Mouse (Mus musculus) heart, postnatal 10 days (tissue): Measurements from ENCODE around the gene Nps. TPM values are rescaled to one million over a fixed set of nuclear protein-coding genes. Genes with fewer than 3 reads are reported as not detected.
A peak's percentile ranks its signal among the peaks of the same experiment; 100 is the strongest.
"Not testable (repeated sequence)": the region's sequence is repeated elsewhere in the genome, so short reads cannot be mapped to it uniquely, and the experiment has no call there.

Experiments
- DNase-seq, 2 experiments: peaks; one replicate each; pipeline ENCODE4 v3.0.0; 2021
- intact Hi-C: fragments of 180-260 bp; cut with DNase I; formaldehyde crosslinking; loops from one replicate; pipeline ENCODE4 v1.15.1; 2025
- total RNA-seq, 2 experiments: library from RNA; stranded (reverse); gene quantifications; 2 replicates each; pipeline ENCODE4 v1.2.3; 2021

The Nps gene
- not detected for total RNA-seq

GRCm38 (mm10) chr7:135258053-135258753 is at the start of gene Nps:
TSS of gene Nps (plus strand) at chr7:135258703.
- DNase-seq, intact Hi-C loops: not testable (repeated sequence)

- peak; percentile 18 to 37 for DNase-seq
- intact Hi-C loops = no loop called here
These were observed 49.4 kb upstream of the Nps start for GRCm38 (mm10) chr7:135208947-135209567.

GRCm38 (mm10) chr7:135210296-135210695 is 48.2 kb upstream of the Nps start:
- intact Hi-C loops = no loop called here
- no peak for DNase-seq

GRCm38 (mm10) chr7:135210831-135211230 is 47.7 kb upstream of the Nps start:
- DNase-seq = no peak
- intact Hi-C loops = no loop called here

- intact Hi-C loops = no loop called here
These were observed 46.0 kb upstream of the Nps start for GRCm38 (mm10) chr7:135212505-135212904.

GRCm38 (mm10) chr7:135221475-135221874 is 37.0 kb upstream of the Nps start:
- intact Hi-C loops = no loop called here
- no peak for DNase-seq

More at GRCm38 (mm10) chr7:135212505-135212904, 46.0 kb upstream of the Nps start:
- peak; percentile 77 to 79 for DNase-seq

GRCm38 (mm10) chr7:135226021-135226420 is 32.5 kb upstream of the Nps start:
- intact Hi-C loops = no loop called here
- DNase-seq = no peak

- DNase-seq = peak; percentile 37 to 56
- intact Hi-C loops = loop anchor here (5.0 kb wide), 1 partner anchor 55 kb away; no protein-coding TSS in a partner anchor
These were observed 21.4 kb upstream of the Nps start for GRCm38 (mm10) chr7:135237152-135237551.

- intact Hi-C loops = loop anchor here (5.0 kb wide), 1 partner anchor 53 kb away; no protein-coding TSS in a partner anchor
- DNase-seq = no peak
These were observed 19.1 kb upstream of the Nps start for GRCm38 (mm10) chr7:135239441-135239840.

GRCm38 (mm10) chr7:135240006-135240405 is 18.5 kb upstream of the Nps start:
- intact Hi-C loops = no loop called here
- DNase-seq = peak in 1 of 2 experiments; percentile 10

- DNase-seq = peak; percentile 38 to 47
- intact Hi-C loops = no loop called here
These were observed 17.9 kb upstream of the Nps start for GRCm38 (mm10) chr7:135240636-135241035.

- intact Hi-C loops = no loop called here
- DNase-seq = no peak
These were observed 14.2 kb upstream of the Nps start for GRCm38 (mm10) chr7:135244171-135244880.

- no peak for DNase-seq
- intact Hi-C loops = no loop called here
These were observed 12.1 kb upstream of the Nps start for GRCm38 (mm10) chr7:135246386-135246785.

GRCm38 (mm10) chr7:135253249-135253648 is 5.3 kb upstream of the Nps start:
- intact Hi-C loops = no loop called here
- DNase-seq = no peak

- intact Hi-C loops = no loop called here
- DNase-seq = no peak
These were observed 4.1 kb upstream of the Nps start for GRCm38 (mm10) chr7:135254423-135254822.

- intact Hi-C loops = no loop called here
- DNase-seq = peak in 1 of 2 experiments; percentile 8
These were observed 12.5 kb downstream of the Nps start for GRCm38 (mm10) chr7:135271011-135271410.

- DNase-seq = no peak
- intact Hi-C loops = no loop called here
These were observed 24.7 kb downstream of the Nps start for GRCm38 (mm10) chr7:135283212-135283611.

- DNase-seq = no peak
- intact Hi-C loops = loop anchor here (5.0 kb wide), 1 partner anchor 53 kb away; no protein-coding TSS in a partner anchor
These were observed 31.5 kb downstream of the Nps start for GRCm38 (mm10) chr7:135289976-135290375.

GRCm38 (mm10) chr7:135291646-135292236 is 33.2 kb downstream of the Nps start:
- peak; percentile 6 to 9 for DNase-seq

GRCm38 (mm10) chr7:135294498-135294897 is 36.0 kb downstream of the Nps start:
- DNase-seq = no peak
- intact Hi-C loops = loop anchor here (5.0 kb wide), 1 partner anchor 57 kb away; no protein-coding TSS in a partner anchor

More at GRCm38 (mm10) chr7:135291646-135292236, 33.2 kb downstream of the Nps start:
- intact Hi-C loops = loop anchor here (5.0 kb wide), 1 partner anchor 54 kb away; no protein-coding TSS in a partner anchor

GRCm38 (mm10) chr7:135304496-135304895 is 46.0 kb downstream of the Nps start:
- intact Hi-C loops = loop anchor here (10.0 kb wide), 1 partner anchor 60 kb away; no protein-coding TSS in a partner anchor

More at GRCm38 (mm10) chr7:135304496-135304895, 46.0 kb downstream of the Nps start:
- DNase-seq = no peak
